Mouse (Mus musculus) CH12.LX (cell line): Measurements from ENCODE around the gene Klk15.

Experiments used
- BHLHE40 ChIP-seq: IDR thresholded peaks from 2 replicates; pipeline ENCODE4 v1.6.1; 2011; ENCODE audit warnings: mild to moderate bottlenecking, low read depth, low read length, improper control_type of control experiment
- CTCF ChIP-seq, 2 experiments: IDR thresholded peaks in 1 of 2; conservative IDR thresholded peaks in 1 of 2; 2 replicates each; pipeline ENCODE4 v1.5.1; 2011 to 2012; ENCODE audit warnings: low read depth in 2 of 2, low read length in 2 of 2, improper control_type of control experiment in 1 of 2, inconsistent platforms in 1 of 2, mild to moderate bottlenecking in 1 of 2, moderate library complexity in 1 of 2
- HCFC1 ChIP-seq: IDR thresholded peaks from 2 replicates; pipeline ENCODE4 v1.6.1; 2012; ENCODE audit warnings: low read depth, mild to moderate bottlenecking, inconsistent platforms, low read length, improper control_type of control experiment
- POLR2A ChIP-seq: IDR thresholded peaks from 2 replicates; pipeline ENCODE4 v1.6.1; 2011; ENCODE audit warnings: low read depth, mild to moderate bottlenecking, improper control_type of control experiment, low read length
- TCF12 ChIP-seq: IDR thresholded peaks from 2 replicates; pipeline ENCODE4 v1.6.1; 2014; ENCODE audit warnings: low read depth, mild to moderate bottlenecking, inconsistent platforms, low read length, improper control_type of control experiment
- USF2 ChIP-seq: conservative IDR thresholded peaks from 2 replicates; pipeline ENCODE4 v1.6.1; 2011; ENCODE audit warnings: low read depth, low read length, improper control_type of control experiment

- TF ChIP-seq POLR2A (no peak), TCF12 (no peak), HCFC1 (no peak), USF2 (no peak), CTCF (conservative IDR thresholded peaks at IDR 0.05 in 1 of 2, IDR thresholded peaks at IDR 0.05 in 1 of 2; ENCODE audit: low read depth in 2 of 2, low read length in 2 of 2) (no peak), BHLHE40 (no peak)
These were observed 42.2 kb upstream of the Klk15 start for GRCm38 (mm10) chr7:43891365-43891764.
